Mouse (Mus musculus) erythroblast, embryonic 14.5 days (primary cell): ENCODE measurements around the gene Gm49450. TPM values are rescaled to one million over a fixed set of nuclear protein-coding genes. Genes with fewer than 3 reads are reported as not detected.

Source experiments
- H3K27me3 ChIP-seq: 2 replicates; pipeline ENCODE4 v1.6.1; 2012; ENCODE audit warnings: inconsistent platforms; ENCODE audit not compliant: control insufficient read depth
- H3K36me3 ChIP-seq: 2 replicates; pipeline ENCODE4 v1.6.1; 2012; ENCODE audit warnings: mild to moderate bottlenecking, inconsistent platforms; ENCODE audit not compliant: control insufficient read depth
- H3K4me1 ChIP-seq: 2 replicates; pipeline ENCODE4 v1.6.1; 2012; ENCODE audit warnings: inconsistent platforms; ENCODE audit not compliant: control insufficient read depth
- H3K4me3 ChIP-seq: replicated peaks from 2 replicates; pipeline ENCODE3; 2012; ENCODE audit warnings: moderate library complexity, mild to moderate bottlenecking, inconsistent platforms
- H3K9me3 ChIP-seq: 2 replicates; pipeline ENCODE4 v1.6.1; 2012; ENCODE audit warnings: low read length, inconsistent platforms, mixed read lengths; ENCODE audit not compliant: control insufficient read depth
- GATA1 ChIP-seq: IDR thresholded peaks from 2 replicates; pipeline ENCODE4 v1.6.1; 2012; ENCODE audit warnings: low read length, inconsistent platforms, mixed read lengths
- TAL1 ChIP-seq: IDR thresholded peaks from 3 replicates; pipeline ENCODE4 v1.6.1; 2012; ENCODE audit warnings: low read length, inconsistent platforms, mixed read lengths
- polyA plus RNA-seq: library from polyadenylated mRNA; stranded (reverse); fragments of >175 nt; gene quantifications from 2 replicates; pipeline ENCODE4 v1.2.3, GENCODE M21; 2012

Gene Gm49450
- polyA plus RNA-seq, result not detected in 2 replicates

DNA sequence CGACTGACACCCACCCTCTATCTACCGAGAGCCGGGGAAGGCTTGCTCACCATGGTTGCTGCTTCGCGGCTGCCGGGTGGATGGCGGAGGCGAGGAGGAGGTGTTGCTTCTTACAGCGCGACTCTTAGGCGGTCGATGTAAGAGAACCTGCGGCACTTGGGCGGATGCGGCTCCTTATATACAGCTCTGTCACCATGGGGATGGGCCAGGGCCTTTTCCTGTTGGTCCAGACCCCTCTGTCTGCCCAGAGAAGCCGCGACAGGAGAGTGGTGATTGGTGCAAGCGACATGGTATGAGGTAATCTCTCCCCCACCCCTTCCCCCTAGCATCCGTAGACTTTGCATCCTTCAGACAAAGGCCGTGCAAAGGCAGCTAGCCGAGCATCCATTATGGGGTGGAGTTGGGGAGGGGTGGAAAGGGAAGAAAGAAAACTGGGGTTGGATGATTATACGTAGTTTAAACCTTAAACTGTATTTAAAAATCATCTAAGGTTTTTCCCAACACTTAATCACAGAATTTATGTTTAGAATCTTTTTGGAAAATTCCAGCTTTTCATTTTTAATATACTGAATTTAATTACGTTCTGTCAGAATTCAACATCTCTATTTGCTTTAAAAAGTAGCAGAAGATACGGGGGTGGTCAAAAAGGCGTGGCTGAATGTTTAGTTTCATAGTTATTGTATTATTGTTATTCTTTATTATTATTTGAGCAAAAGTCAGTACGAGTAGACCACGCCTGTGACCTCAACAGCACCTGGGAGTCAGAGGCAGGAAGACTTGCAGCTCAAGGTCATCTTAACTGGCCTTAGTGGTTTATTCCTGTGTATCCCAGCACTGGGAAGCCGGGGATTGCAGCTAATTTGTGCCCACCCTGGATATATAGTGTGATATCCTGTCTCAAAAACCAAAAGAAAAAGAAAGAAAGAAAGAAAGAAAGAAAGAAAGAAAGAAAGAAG lies at the start of gene Gm49450, which contains the start of gene Tuba1a:
Gene Gm49450 (minus strand): TSS at position 151 of the 956 bp plus-strand sequence.
Gene Tuba1a (minus strand): TSS at position 303 of the 956 bp plus-strand sequence.
- Histone ChIP-seq H3K4me1 (peaks cover 19% of the 10 kb centered on the region), H3K4me3 (peak within 1 kb of the TSS; percentile 71), H3K9me3 (no peaks in the 10 kb centered on the region), H3K36me3 (peaks cover 2% of the 10 kb centered on the region; the same call in 1 of the 2 replicates), H3K27me3 (peaks cover 41% of the 10 kb centered on the region)
- TF ChIP-seq GATA1 (no peak), TAL1 (no peak)

- no peak for TF ChIP-seq GATA1
- Histone ChIP-seq H3K9me3 (peaks cover 5% of the 10 kb centered on the region; the same call in 1 of the 2 replicates), H3K27me3 (no peaks in the 10 kb centered on the region), H3K36me3 (no peaks in the 10 kb centered on the region), H3K4me3 (no peak overlapping the region), H3K4me1 (peaks cover 31% of the 10 kb centered on the region)
These were observed 48.1 kb upstream of the Gm49450 start for GRCm38 (mm10) chr15:99001451-99001931.

DNA sequence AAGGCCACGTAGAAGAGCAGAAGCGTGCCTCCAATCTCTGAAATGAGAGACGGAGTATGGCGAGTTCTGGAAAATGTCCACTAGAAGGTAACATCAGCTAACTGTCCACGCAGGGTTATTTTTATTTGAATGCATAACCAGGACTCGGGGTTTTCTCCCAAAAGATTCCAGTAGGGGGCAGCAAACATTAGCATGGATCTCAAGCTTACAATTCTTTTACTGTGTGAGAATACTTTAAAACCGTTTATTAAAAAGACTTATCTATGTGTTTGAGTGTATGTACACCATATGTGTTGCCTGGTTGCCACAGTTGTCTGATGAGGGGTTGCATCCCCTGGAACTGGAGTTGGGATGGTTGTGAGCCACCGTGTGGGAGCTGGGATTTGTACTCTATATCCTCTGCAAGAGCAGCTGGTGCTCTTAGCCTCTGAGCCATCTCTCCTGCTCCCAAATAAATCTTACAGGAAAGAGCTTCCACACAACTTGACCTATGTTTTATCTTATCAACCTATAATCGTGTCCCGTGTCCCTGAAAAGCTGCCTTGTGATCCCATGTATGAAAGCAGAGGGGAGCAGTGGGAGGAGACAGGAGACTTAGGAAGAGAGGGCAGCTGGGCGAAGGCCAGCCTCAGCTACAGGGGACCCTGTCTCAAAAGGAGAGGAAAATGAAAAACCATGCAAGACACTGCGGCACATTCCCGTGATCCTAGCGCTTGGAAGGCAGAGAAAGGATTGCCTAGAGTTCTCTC lies 47.4 kb upstream of the Gm49450 start:
- Histone ChIP-seq H3K27me3 (no peaks in the 10 kb centered on the region), H3K4me3 (no peak overlapping the region), H3K4me1 (peaks cover 31% of the 10 kb centered on the region), H3K9me3 (peaks cover 5% of the 10 kb centered on the region; the same call in 1 of the 2 replicates), H3K36me3 (no peaks in the 10 kb centered on the region)
- TF ChIP-seq GATA1 (no peak), TAL1 (no peak)

- H3K27me3 ChIP-seq, result no peaks in the 10 kb centered on the region
- H3K9me3 ChIP-seq, result peaks cover 4% of the 10 kb centered on the region; the same call in 1 of the 2 replicates
- peaks cover 35% of the 10 kb centered on the region for H3K4me1 ChIP-seq
- TF ChIP-seq GATA1 (no peak), TAL1 (no peak)
- no peaks in the 10 kb centered on the region for H3K36me3 ChIP-seq
- no peak overlapping the region for H3K4me3 ChIP-seq
These were observed 45.4 kb upstream of the Gm49450 start for GRCm38 (mm10) chr15:98998775-98999157.

DNA sequence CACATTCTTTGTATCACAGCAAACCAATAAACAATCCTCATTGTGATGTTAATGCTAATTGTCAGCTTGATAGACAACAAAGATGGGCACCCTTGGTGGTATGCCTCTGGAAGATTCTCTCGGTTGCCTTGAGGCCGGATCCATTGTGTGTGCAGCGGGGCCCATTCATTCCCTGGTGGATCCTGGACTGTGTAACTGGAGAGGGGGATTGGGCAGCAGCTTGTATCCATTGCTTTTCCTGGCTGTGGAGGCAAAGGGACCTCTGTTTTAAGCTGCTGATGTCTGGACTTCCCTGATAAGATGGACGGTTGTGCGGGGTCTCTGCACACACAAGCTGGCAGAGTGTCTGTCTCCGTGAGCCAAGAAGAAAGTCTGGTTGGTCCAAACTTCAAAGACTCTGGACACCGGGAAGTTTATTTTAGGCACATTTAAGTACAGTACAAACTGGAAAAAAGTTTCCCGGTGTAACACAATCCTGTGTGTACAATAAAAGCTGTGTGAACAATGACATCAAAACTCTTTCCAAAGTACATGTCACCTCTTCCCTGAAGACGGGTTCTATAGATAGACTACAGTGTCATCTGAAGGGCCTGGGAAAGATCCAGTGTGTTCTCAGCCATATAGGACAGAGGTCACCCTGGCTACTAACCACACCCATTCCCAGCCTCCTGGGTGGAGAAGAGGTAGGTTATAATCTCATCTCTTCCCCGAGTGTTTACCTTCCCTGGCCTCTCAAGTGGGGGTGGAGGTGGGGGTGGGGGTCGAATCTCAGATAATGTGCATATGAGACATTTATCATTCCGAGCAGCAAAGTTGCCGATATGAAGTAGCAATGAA lies 44.8 kb upstream of the Gm49450 start:
- TF ChIP-seq GATA1 (no peak), TAL1 (no peak)

GRCm38 (mm10) chr15:98996840-98997239 lies 43.5 kb upstream of the Gm49450 start:
- Histone ChIP-seq H3K9me3 (no peaks in the 10 kb centered on the region), H3K36me3 (no peaks in the 10 kb centered on the region), H3K4me1 (peaks cover 55% of the 10 kb centered on the region), H3K27me3 (no peaks in the 10 kb centered on the region), H3K4me3 (no peak overlapping the region)
- TF ChIP-seq GATA1 (no peak), TAL1 (no peak)

More for the DNA sequence above, 44.8 kb upstream of the Gm49450 start:
- H3K4me3 ChIP-seq, result no peak overlapping the region
- H3K9me3 ChIP-seq, result peaks cover 3% of the 10 kb centered on the region; the same call in 1 of the 2 replicates
- H3K4me1 ChIP-seq, result peaks cover 42% of the 10 kb centered on the region
- no peaks in the 10 kb centered on the region for H3K27me3 ChIP-seq
- H3K36me3 ChIP-seq, result no peaks in the 10 kb centered on the region

GRCm38 (mm10) chr15:98994957-98995520 lies 41.7 kb upstream of the Gm49450 start:
- Histone ChIP-seq H3K27me3 (peaks cover 6% of the 10 kb centered on the region; the same call in 1 of the 2 replicates), H3K36me3 (no peaks in the 10 kb centered on the region), H3K4me3 (no peak overlapping the region), H3K9me3 (no peaks in the 10 kb centered on the region), H3K4me1 (peaks cover 43% of the 10 kb centered on the region)
- TF ChIP-seq TAL1, result no peak
- TF ChIP-seq GATA1, result no peak

GRCm38 (mm10) chr15:98993865-98994264 lies 40.5 kb upstream of the Gm49450 start:
- no peaks in the 10 kb centered on the region for H3K9me3 ChIP-seq
- H3K27me3 ChIP-seq, result peaks cover 6% of the 10 kb centered on the region; the same call in 1 of the 2 replicates
- no peaks in the 10 kb centered on the region for H3K36me3 ChIP-seq
- H3K4me1 ChIP-seq, result peaks cover 40% of the 10 kb centered on the region
- peak overlapping the region; percentile 63 for H3K4me3 ChIP-seq
- TF ChIP-seq GATA1 (no peak), TAL1 (no peak)
